Mouse (Mus musculus): ENCODE data around the gene Neo1. TPM values are rescaled to one million over a fixed set of nuclear protein-coding genes. Genes with fewer than 3 reads are reported as not detected.

The Neo1 gene
- total RNA-seq, 2 experiments from 2014 or later, result 77.4 to 80.4 TPM

Other genes starting within 250 kb of the Neo1 start
- gene Hcn4, start 213.0 kb downstream of the Neo1 start, total RNA-seq (2021), result 1 to 10 TPM; 7.2 to 7.8 TPM

All from left cerebral cortex, postnatal 25 days (tissue).